Mouse (Mus musculus): Measurements from ENCODE around the gene Ahdc1.
A peak's percentile ranks its signal among the peaks of the same experiment; 100 is the strongest.

The Ahdc1 gene

GRCm38 (mm10) chr4:133011028-133011820 is at the start of gene Ahdc1:
Gene Ahdc1, plus strand, starts transcription at chr4:133011260.
- peak; percentile 94 for DNase-seq (ENCODE audit: low spot score)

GRCm38 (mm10) chr4:132961866-132962265 is 49.2 kb upstream of the Ahdc1 start:
- DNase-seq (ENCODE audit: low spot score) = no peak

GRCm38 (mm10) chr4:132962628-132963027 is 48.4 kb upstream of the Ahdc1 start:
- no peak for DNase-seq (ENCODE audit: low spot score)

- DNase-seq (ENCODE audit: low spot score) = no peak
These were observed 47.6 kb upstream of the Ahdc1 start for GRCm38 (mm10) chr4:132963436-132963835.

GRCm38 (mm10) chr4:132964064-132964463 is 47.0 kb upstream of the Ahdc1 start:
- no peak for DNase-seq (ENCODE audit: low spot score)

- DNase-seq (ENCODE audit: low spot score) = no peak
These were observed 46.6 kb upstream of the Ahdc1 start for GRCm38 (mm10) chr4:132964473-132964872.

- DNase-seq (ENCODE audit: low spot score) = no peak
These were observed 42.7 kb upstream of the Ahdc1 start for GRCm38 (mm10) chr4:132968105-132968938.

GRCm38 (mm10) chr4:132971601-132972000 is 39.5 kb upstream of the Ahdc1 start:
- DNase-seq (ENCODE audit: low spot score) = no peak

- DNase-seq (ENCODE audit: low spot score) = no peak
These were observed 39.0 kb upstream of the Ahdc1 start for GRCm38 (mm10) chr4:132972101-132972500.

- DNase-seq (ENCODE audit: low spot score) = no peak
These were observed 38.5 kb upstream of the Ahdc1 start for GRCm38 (mm10) chr4:132972556-132972955.

- no peak for DNase-seq (ENCODE audit: low spot score)
These were observed 37.9 kb upstream of the Ahdc1 start for GRCm38 (mm10) chr4:132973186-132973585.

GRCm38 (mm10) chr4:132973814-132974398 is 37.2 kb upstream of the Ahdc1 start, which contains the start of gene Fgr:
Gene Fgr, plus strand, starts transcription at chr4:132974095.
- DNase-seq (ENCODE audit: low spot score) = peak; percentile 50

GRCm38 (mm10) chr4:132974904-132975303 is 36.2 kb upstream of the Ahdc1 start:
- DNase-seq (ENCODE audit: low spot score) = peak; percentile 80

GRCm38 (mm10) chr4:132975791-132976190 is 35.3 kb upstream of the Ahdc1 start:
- DNase-seq (ENCODE audit: low spot score) = no peak

GRCm38 (mm10) chr4:132976729-132977128 is 34.3 kb upstream of the Ahdc1 start:
- no peak for DNase-seq (ENCODE audit: low spot score)

- no peak for DNase-seq (ENCODE audit: low spot score)
These were observed 33.5 kb upstream of the Ahdc1 start for GRCm38 (mm10) chr4:132977597-132977996.

- DNase-seq (ENCODE audit: low spot score) = no peak
These were observed 31.9 kb upstream of the Ahdc1 start for GRCm38 (mm10) chr4:132979186-132979585.

GRCm38 (mm10) chr4:132981621-132982020 is 29.4 kb upstream of the Ahdc1 start:
- no peak for DNase-seq (ENCODE audit: low spot score)

- DNase-seq (ENCODE audit: low spot score) = no peak
These were observed 28.1 kb upstream of the Ahdc1 start for GRCm38 (mm10) chr4:132982999-132983398.

GRCm38 (mm10) chr4:132983664-132984512 is 27.2 kb upstream of the Ahdc1 start:
- DNase-seq (ENCODE audit: low spot score) = no peak

- no peak for DNase-seq (ENCODE audit: low spot score)
These were observed 22.3 kb upstream of the Ahdc1 start for GRCm38 (mm10) chr4:132988581-132989355.
